Mouse (Mus musculus): ENCODE results near the gene Ehf. TPM values are rescaled to one million over a fixed set of nuclear protein-coding genes. Genes with fewer than 3 reads are reported as not detected.
A peak's percentile ranks its signal among the peaks of the same experiment; 100 is the strongest.

Gene Ehf
- polyA plus RNA-seq, 1 experiment, result 22.3 TPM

DNA sequence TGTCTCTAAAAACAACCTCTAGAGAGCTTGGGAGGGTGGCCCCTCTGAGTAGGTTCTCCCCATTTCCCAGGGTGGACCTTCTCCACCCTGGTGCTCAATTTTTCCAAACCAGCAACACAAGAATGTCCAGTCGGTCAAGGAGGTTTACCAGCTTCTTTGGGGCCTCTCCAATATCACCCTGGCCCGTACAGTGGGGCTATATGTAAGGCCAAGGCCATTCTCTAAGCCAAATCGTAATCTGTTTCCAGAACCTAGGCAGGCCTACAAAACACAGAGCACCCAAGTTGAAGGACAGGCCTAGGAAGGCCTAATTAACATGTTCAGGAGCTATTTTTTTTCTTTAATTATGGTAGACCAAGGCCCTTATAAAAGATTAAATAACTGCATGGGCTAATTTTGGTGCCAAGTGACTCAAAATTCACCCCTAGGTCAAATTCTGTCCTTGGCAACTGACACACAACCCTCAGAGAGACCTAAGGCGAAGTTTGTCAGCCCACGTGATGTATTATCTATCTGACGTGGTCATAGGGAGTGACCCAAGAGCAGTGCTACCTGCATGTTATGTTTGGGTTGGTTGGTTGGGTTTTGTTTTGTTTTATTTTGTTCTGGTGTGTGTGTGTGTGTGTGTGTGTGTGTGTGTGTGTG is 27.6 kb downstream of the Ehf start:
- no peak for DNase-seq
- TF ChIP-seq CTCF (conservative IDR thresholded peaks at IDR 0.05; ENCODE audit: insufficient read depth, insufficient read length, low read depth, low read length), result no peak
- TF ChIP-seq POLR2A (IDR thresholded peaks at IDR 0.05; ENCODE audit: low read depth, low read length), result no peak
- H3K36me3 ChIP-seq (ENCODE audit: control insufficient read depth, insufficient read depth, low read length), result no peaks in the 10 kb centered on the region
- no peaks in the 10 kb centered on the region for H3K27me3 ChIP-seq (replicated peaks; ENCODE audit: control insufficient read depth, insufficient read depth, low read length)
- H3K4me1 ChIP-seq (ENCODE audit: control insufficient read depth, insufficient read depth, low read length), result no peaks in the 10 kb centered on the region; the same call in 1 of the 2 replicates
- 83% methylated on average over 6 of the region's 6 CpGs for WGBS
- no peak overlapping the region for H3K27ac ChIP-seq (ENCODE audit: insufficient read depth, low read depth, low read length)
- H3K4me3 ChIP-seq (ENCODE audit: insufficient read depth, low read depth, low read length), result no peak overlapping the region

DNA sequence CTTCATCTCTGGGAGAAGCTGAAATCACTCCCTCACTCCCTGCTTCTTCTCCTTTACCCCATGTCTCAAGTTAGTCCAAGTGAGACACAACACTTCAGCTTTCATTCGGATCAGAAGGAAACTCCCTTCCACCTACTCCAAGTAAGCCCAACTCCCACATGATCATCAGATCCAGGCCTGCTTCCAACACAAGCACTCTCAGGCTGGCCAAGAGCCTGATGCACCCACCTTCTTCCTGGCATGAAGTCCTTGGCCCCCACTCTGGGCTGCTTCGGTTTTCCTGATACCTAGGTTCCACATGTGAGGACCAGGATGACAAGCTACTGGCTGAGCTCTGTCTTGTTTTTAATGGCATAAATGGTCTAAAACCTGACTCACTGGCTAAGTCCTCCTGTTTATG is 28.3 kb downstream of the Ehf start:
- 64% methylated on average over 2 of the region's 2 CpGs for WGBS

DNA sequence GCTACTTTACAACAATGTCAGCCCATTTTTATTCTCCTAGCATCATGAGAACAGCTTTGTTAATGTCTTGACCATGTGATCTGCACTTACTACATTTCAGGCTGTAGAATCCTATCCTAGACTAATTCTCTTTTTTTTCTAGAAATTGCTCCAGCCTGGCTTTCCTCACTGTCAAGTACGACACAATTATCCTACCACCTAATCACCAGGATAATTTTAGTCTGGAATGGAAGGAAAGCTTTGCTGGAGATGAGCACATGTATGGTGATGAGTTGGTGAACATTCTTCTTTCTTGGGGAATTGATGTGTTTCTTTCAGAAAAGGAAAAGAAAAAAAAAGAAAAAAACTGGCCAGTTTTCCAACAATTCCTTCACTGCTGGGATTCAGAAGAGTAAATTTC is 28.8 kb downstream of the Ehf start:
- H3K36me3 ChIP-seq (ENCODE audit: control insufficient read depth, insufficient read depth, low read length), result no peaks in the 10 kb centered on the region
- H3K4me1 ChIP-seq (ENCODE audit: control insufficient read depth, insufficient read depth, low read length), result no peaks in the 10 kb centered on the region; the same call in 1 of the 2 replicates
- 89% methylated on average over 1 of the region's 1 CpGs for WGBS
- DNase-seq, result no peak
- no peak for TF ChIP-seq POLR2A (IDR thresholded peaks at IDR 0.05; ENCODE audit: low read depth, low read length)
- TF ChIP-seq CTCF (conservative IDR thresholded peaks at IDR 0.05; ENCODE audit: insufficient read depth, insufficient read length, low read depth, low read length), result no peak
- no peak overlapping the region for H3K27ac ChIP-seq (ENCODE audit: insufficient read depth, low read depth, low read length)
- no peaks in the 10 kb centered on the region for H3K27me3 ChIP-seq (replicated peaks; ENCODE audit: control insufficient read depth, insufficient read depth, low read length)
- H3K4me3 ChIP-seq (ENCODE audit: insufficient read depth, low read depth, low read length), result no peak overlapping the region

More for the DNA sequence above, 28.3 kb downstream of the Ehf start:
- H3K27ac ChIP-seq (ENCODE audit: insufficient read depth, low read depth, low read length), result no peak overlapping the region
- no peaks in the 10 kb centered on the region; the same call in 1 of the 2 replicates for H3K4me1 ChIP-seq (ENCODE audit: control insufficient read depth, insufficient read depth, low read length)
- no peak overlapping the region for H3K4me3 ChIP-seq (ENCODE audit: insufficient read depth, low read depth, low read length)
- TF ChIP-seq POLR2A (IDR thresholded peaks at IDR 0.05; ENCODE audit: low read depth, low read length) (no peak), CTCF (conservative IDR thresholded peaks at IDR 0.05; ENCODE audit: insufficient read depth, insufficient read length, low read depth, low read length) (no peak)
- no peak for DNase-seq
- no peaks in the 10 kb centered on the region for H3K36me3 ChIP-seq (ENCODE audit: control insufficient read depth, insufficient read depth, low read length)
- H3K27me3 ChIP-seq (replicated peaks; ENCODE audit: control insufficient read depth, insufficient read depth, low read length), result no peaks in the 10 kb centered on the region

DNA sequence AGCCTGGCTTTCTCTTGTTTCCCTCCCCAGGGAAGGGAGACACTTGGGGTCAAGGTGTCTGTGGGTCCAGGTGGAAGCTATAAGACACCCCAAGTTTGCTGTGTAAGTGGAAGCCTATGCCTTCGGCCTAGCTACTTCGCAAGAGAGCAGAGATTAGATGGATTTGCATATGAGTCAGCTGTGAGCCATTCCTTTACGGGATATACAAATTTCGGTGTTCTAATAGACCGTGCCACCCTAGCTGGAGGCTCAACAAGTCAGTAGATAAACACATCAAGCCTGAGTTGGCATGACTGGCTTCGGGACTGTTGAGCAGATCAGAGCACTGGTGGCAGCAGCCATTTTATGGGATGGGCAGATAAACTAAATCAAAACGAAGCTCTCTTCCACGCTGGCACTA is 31.6 kb downstream of the Ehf start:
- DNase-seq, result no peak
- TF ChIP-seq POLR2A (IDR thresholded peaks at IDR 0.05; ENCODE audit: low read depth, low read length), result no peak
- TF ChIP-seq CTCF (conservative IDR thresholded peaks at IDR 0.05; ENCODE audit: insufficient read depth, insufficient read length, low read depth, low read length), result no peak
- H3K27me3 ChIP-seq (replicated peaks; ENCODE audit: control insufficient read depth, insufficient read depth, low read length), result no peaks in the 10 kb centered on the region
- 81% methylated on average over 8 of the region's 8 CpGs for WGBS
- no peak overlapping the region for H3K27ac ChIP-seq (ENCODE audit: insufficient read depth, low read depth, low read length)
- no peak overlapping the region for H3K4me3 ChIP-seq (ENCODE audit: insufficient read depth, low read depth, low read length)
- H3K36me3 ChIP-seq (ENCODE audit: control insufficient read depth, insufficient read depth, low read length), result no peaks in the 10 kb centered on the region
- no peaks in the 10 kb centered on the region for H3K4me1 ChIP-seq (ENCODE audit: control insufficient read depth, insufficient read depth, low read length)

DNA sequence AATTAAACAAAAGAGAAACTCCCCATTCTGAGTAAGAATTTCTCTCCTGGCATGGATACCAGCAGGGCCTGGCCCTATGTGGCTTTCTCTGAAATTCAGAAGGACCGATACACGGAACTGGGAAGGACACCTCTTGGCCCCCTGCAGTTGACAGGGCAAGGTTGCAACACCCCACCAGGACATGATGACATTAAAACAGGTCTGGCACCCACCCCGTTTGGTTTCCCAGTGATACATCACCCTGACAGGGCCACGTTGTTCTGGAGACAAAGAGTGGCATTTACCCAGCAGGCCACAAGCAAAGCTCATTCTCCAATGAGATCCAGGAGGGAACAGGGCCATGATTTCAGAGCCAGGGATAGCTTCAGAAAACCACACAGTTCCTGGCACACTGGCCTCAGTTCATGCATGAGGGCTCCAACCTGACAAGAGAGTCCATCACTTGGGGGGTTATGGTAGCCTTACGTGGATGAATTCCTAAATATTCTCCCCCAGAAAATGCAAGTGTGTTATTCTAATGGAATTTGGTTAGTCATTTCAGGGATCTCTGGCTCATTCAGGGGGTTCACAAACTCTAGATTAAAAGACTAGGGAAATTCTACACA is 32.4 kb downstream of the Ehf start:
- H3K27ac ChIP-seq (ENCODE audit: insufficient read depth, low read depth, low read length), result no peak overlapping the region
- TF ChIP-seq CTCF (conservative IDR thresholded peaks at IDR 0.05; ENCODE audit: insufficient read depth, insufficient read length, low read depth, low read length) (no peak), POLR2A (IDR thresholded peaks at IDR 0.05; ENCODE audit: low read depth, low read length) (no peak)
- no peaks in the 10 kb centered on the region for H3K36me3 ChIP-seq (ENCODE audit: control insufficient read depth, insufficient read depth, low read length)
- H3K4me1 ChIP-seq (ENCODE audit: control insufficient read depth, insufficient read depth, low read length), result no peaks in the 10 kb centered on the region
- WGBS, result 83% methylated on average over 5 of the region's 5 CpGs
- DNase-seq, result no peak
- H3K27me3 ChIP-seq (replicated peaks; ENCODE audit: control insufficient read depth, insufficient read depth, low read length), result no peaks in the 10 kb centered on the region
- no peak overlapping the region for H3K4me3 ChIP-seq (ENCODE audit: insufficient read depth, low read depth, low read length)

DNA sequence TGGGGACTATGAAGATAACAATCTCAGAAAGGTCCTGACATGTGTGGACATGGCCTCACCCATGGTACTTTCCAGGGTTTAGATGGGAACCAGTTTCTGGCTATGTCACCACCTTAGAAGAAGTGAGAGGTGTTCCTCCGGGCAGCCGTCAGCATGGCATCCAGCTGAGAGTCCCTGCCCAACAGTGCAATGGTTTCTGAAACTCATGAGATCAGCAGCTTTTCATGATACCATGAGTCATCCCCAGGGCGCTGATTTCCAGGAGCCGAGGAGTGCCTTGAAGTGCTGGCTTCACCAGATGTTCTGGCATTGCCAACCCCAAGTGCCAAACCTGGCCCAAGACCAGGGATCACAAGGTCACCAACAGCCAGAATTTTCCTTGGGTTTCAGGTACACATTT is 64.0 kb downstream of the Ehf start:
- no peak overlapping the region for H3K27ac ChIP-seq (ENCODE audit: insufficient read depth, low read depth, low read length)
- no peaks in the 10 kb centered on the region for H3K36me3 ChIP-seq (ENCODE audit: control insufficient read depth, insufficient read depth, low read length)
- TF ChIP-seq POLR2A (IDR thresholded peaks at IDR 0.05; ENCODE audit: low read depth, low read length) (no peak), CTCF (conservative IDR thresholded peaks at IDR 0.05; ENCODE audit: insufficient read depth, insufficient read length, low read depth, low read length) (no peak)
- DNase-seq, result peak; percentile 12
- H3K27me3 ChIP-seq (replicated peaks; ENCODE audit: control insufficient read depth, insufficient read depth, low read length), result no peaks in the 10 kb centered on the region
- 82% methylated on average over 4 of the region's 4 CpGs for WGBS
- H3K4me3 ChIP-seq (ENCODE audit: insufficient read depth, low read depth, low read length), result no peak overlapping the region
- H3K4me1 ChIP-seq (ENCODE audit: control insufficient read depth, insufficient read depth, low read length), result no peaks in the 10 kb centered on the region

DNA sequence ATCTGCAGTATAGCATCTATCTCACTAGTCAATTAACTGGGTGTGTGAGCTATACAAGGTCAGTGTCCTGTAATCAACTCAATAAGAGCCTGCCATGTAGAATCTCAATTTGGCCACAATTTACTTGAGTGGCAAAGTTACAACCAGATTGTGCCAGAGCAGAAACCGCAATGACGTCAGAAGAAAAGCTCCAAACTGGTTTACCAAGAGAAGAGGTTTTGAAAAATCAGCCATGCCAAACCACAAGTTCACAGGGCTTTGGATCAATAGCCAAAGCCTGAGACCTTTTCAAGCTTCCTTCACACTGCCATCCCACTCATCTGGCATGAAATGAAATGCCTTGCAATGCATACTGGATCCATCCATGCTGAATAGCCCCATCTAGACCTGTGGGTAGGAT is 76.3 kb downstream of the Ehf start:
- no peak for DNase-seq
- whole genome bisulfite sequencing, result 94% methylated on average over 2 of the region's 2 CpGs
- TF ChIP-seq POLR2A (IDR thresholded peaks at IDR 0.05; ENCODE audit: low read depth, low read length) (no peak), CTCF (conservative IDR thresholded peaks at IDR 0.05; ENCODE audit: insufficient read depth, insufficient read length, low read depth, low read length) (no peak)

More for the DNA sequence above, 76.3 kb downstream of the Ehf start:
- Histone ChIP-seq H3K4me1 (ENCODE audit: control insufficient read depth, insufficient read depth, low read length) (no peaks in the 10 kb centered on the region), H3K27ac (ENCODE audit: insufficient read depth, low read depth, low read length) (no peak overlapping the region), H3K27me3 (replicated peaks; ENCODE audit: control insufficient read depth, insufficient read depth, low read length) (no peaks in the 10 kb centered on the region), H3K36me3 (ENCODE audit: control insufficient read depth, insufficient read depth, low read length) (no peaks in the 10 kb centered on the region), H3K4me3 (ENCODE audit: insufficient read depth, low read depth, low read length) (no peak overlapping the region)
